Mouse (Mus musculus) C2C12 (cell line): ENCODE data around the gene Me1. TPM values are rescaled to one million over a fixed set of nuclear protein-coding genes. Genes with fewer than 3 reads are reported as not detected.

Experiments
- H3K27me3 ChIP-seq: one replicate; pipeline ENCODE4 v1.6.1; 2011; ENCODE audit not compliant: control insufficient read depth, insufficient read depth, insufficient read length
- H3K36me3 ChIP-seq: one replicate; pipeline ENCODE4 v1.6.1; 2011; ENCODE audit not compliant: control insufficient read depth, insufficient read depth
- H3K4me3 ChIP-seq: one replicate; pipeline ENCODE4 v1.5.1; 2011; ENCODE audit warnings: mild to moderate bottlenecking, control low read depth; ENCODE audit not compliant: poor library complexity, insufficient read depth, severe bottlenecking
- H3K79me2 ChIP-seq: one replicate; pipeline ENCODE4 v1.6.1; 2011; ENCODE audit not compliant: control insufficient read depth, insufficient read depth
- H3K79me3 ChIP-seq: one replicate; pipeline ENCODE4 v1.6.1; 2011; ENCODE audit warnings: low read depth, control low read depth
- H3ac ChIP-seq: one replicate; pipeline ENCODE3; 2011; ENCODE audit warnings: low read depth; ENCODE audit not compliant: control insufficient read depth, insufficient read length
- CEBPB ChIP-seq: IDR thresholded peaks from one replicate; pipeline ENCODE4 v1.6.1; 2011; ENCODE audit warnings: low read depth, mild to moderate bottlenecking, control low read depth, moderate library complexity
- CTCF ChIP-seq: IDR thresholded peaks from one replicate; pipeline ENCODE4 v1.5.1; 2011; ENCODE audit not compliant: control insufficient read depth, insufficient read depth, insufficient read length
- FOSL1 ChIP-seq: IDR thresholded peaks from one replicate; pipeline ENCODE4 v1.8.0; 2011; ENCODE audit warnings: mild to moderate bottlenecking, low read length; ENCODE audit not compliant: poor library complexity, insufficient read depth, severe bottlenecking
- MAX ChIP-seq: IDR thresholded peaks from one replicate; pipeline ENCODE4 v1.6.1; 2011; ENCODE audit warnings: mild to moderate bottlenecking, control low read depth
- MYOD1 ChIP-seq: IDR thresholded peaks from one replicate; pipeline ENCODE4 v1.6.1; 2011; ENCODE audit warnings: low read depth; ENCODE audit not compliant: control insufficient read depth, insufficient read length
- MYOG ChIP-seq: IDR thresholded peaks from one replicate; pipeline ENCODE4 v1.6.1; 2011; ENCODE audit not compliant: control insufficient read depth, insufficient read length; ENCODE audit errors: extremely low read depth
- USF1 ChIP-seq: IDR thresholded peaks from one replicate; pipeline ENCODE4 v1.6.1; 2011; ENCODE audit warnings: low read depth, mild to moderate bottlenecking, control low read depth, moderate library complexity
- polyA plus RNA-seq: library from polyadenylated mRNA; unstranded; fragments of >200 nt; fragmentation: generic; extraction: Trizol; gene quantifications from one replicate; pipeline ENCODE4 v1.2.1, GENCODE M21; 2012; ENCODE audit warnings: missing spikeins

The Me1 gene
- polyA plus RNA-seq, 1 experiment: 50.1 TPM

DNA sequence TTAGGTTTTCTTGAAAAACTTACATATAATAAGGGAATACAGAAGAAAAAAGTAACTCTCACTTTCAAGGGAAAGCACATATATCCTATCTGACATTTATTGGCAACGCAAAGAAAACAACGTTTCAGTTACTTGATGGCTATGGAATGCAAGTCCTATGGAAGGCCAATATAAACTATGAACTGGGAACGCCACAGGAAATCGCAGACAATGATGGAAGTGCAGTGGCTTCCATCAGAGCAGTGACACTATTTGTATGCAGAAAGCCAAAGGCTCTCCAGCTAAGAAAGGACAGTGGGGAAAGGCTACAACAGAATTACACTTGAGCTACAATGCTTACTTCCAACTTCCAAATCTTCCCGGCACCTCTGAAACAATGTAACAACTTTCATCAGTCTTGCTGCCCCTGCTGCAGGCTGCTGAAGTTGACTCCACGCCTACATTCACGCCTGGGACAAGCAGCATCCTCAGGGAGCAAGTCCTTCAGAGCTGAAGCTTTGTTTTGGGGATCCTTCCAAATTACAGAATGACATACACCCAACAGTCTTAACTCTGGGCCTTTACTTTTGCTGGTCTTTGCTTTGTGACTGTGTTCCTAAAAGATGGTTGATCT is 28.5 kb downstream of the Me1 start:
- Histone ChIP-seq H3K79me3 (peaks cover 17% of the 10 kb centered on the region), H3ac (no peak overlapping the region), H3K79me2 (peaks cover 44% of the 10 kb centered on the region), H3K36me3 (peaks cover 42% of the 10 kb centered on the region), H3K4me3 (no peak overlapping the region), H3K27me3 (no peaks in the 10 kb centered on the region)
- TF ChIP-seq USF1 (no peak), MYOG (no peak), MYOD1 (no peak), FOSL1 (no peak), CTCF (no peak), CEBPB (no peak), MAX (no peak)

DNA sequence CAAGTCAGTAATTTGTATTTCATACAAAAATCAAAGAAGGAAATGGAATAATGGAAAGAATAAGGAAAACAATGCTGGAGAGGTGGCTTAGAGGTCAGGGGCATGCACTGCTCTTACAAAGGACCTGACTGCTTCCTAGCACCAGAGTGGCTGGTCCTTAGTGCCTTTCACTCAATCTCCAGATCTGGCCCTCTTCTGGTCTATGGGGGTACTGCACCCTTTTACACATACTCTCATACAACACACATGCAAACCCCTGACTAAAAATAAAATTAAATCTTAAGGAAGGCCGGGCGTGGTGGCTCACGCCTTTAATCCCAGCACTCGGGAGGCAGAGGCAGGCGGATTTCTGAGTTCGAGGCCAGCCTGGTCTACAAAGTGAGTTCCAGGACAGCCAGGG is 34.1 kb downstream of the Me1 start:
- Histone ChIP-seq H3ac (no peak overlapping the region), H3K27me3 (no peaks in the 10 kb centered on the region), H3K79me3 (peaks cover 12% of the 10 kb centered on the region), H3K36me3 (peaks cover 17% of the 10 kb centered on the region), H3K79me2 (peaks cover 45% of the 10 kb centered on the region), H3K4me3 (no peak overlapping the region)
- TF ChIP-seq MYOD1: no peak
- TF ChIP-seq CTCF: no peak
- TF ChIP-seq USF1: no peak
- no peak for TF ChIP-seq MYOG
- TF ChIP-seq MAX: no peak
- TF ChIP-seq CEBPB: no peak
- no peak for TF ChIP-seq FOSL1

DNA sequence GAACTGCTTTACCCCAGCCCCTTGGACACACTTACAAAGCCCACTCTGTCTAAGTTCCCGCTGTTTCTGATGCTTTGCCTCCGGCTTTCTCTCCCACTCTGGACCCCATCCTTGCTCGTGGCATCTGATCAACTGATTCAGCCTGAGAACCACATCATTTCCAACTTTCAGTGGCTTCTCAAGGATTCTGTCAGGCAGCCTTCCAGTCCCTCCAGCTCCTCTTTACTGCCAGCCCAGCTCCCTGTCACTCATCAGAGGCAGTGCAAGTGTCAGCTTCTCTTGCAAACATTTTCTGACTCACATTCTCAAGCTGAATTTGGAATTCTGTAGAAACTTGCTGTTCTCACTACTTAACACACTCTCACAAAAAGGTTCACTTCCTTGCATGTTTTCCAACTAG is 34.5 kb downstream of the Me1 start:
- no peak overlapping the region for H3K4me3 ChIP-seq
- H3K36me3 ChIP-seq: peaks cover 17% of the 10 kb centered on the region
- TF ChIP-seq MYOD1: no peak
- no peak for TF ChIP-seq FOSL1
- TF ChIP-seq MYOG: no peak
- no peak for TF ChIP-seq USF1
- no peaks in the 10 kb centered on the region for H3K27me3 ChIP-seq
- H3K79me3 ChIP-seq: peaks cover 12% of the 10 kb centered on the region
- H3ac ChIP-seq: no peak overlapping the region
- peaks cover 45% of the 10 kb centered on the region for H3K79me2 ChIP-seq

- peaks cover 36% of the 10 kb centered on the region for H3K79me2 ChIP-seq
These were observed 35.4 kb downstream of the Me1 start for GRCm38 (mm10) chr9:86660327-86660726.

GRCm38 (mm10) chr9:86658347-86658746 is 37.4 kb downstream of the Me1 start:
- TF ChIP-seq CTCF: no peak
- TF ChIP-seq USF1: no peak
- TF ChIP-seq MAX: no peak
- no peak for TF ChIP-seq MYOG
- no peak for TF ChIP-seq FOSL1
- TF ChIP-seq MYOD1: no peak
- TF ChIP-seq CEBPB: no peak
- Histone ChIP-seq H3ac (no peak overlapping the region), H3K4me3 (no peak overlapping the region), H3K79me2 (peaks cover 21% of the 10 kb centered on the region), H3K79me3 (peaks cover 4% of the 10 kb centered on the region), H3K27me3 (no peaks in the 10 kb centered on the region), H3K36me3 (peaks cover 19% of the 10 kb centered on the region)

More at GRCm38 (mm10) chr9:86660327-86660726, 35.4 kb downstream of the Me1 start:
- Histone ChIP-seq H3K27me3 (no peaks in the 10 kb centered on the region), H3K4me3 (no peak overlapping the region), H3K79me3 (peaks cover 12% of the 10 kb centered on the region), H3K36me3 (peaks cover 20% of the 10 kb centered on the region), H3ac (no peak overlapping the region)
- TF ChIP-seq MAX (no peak), CTCF (no peak), MYOD1 (no peak), USF1 (no peak), MYOG (no peak), FOSL1 (no peak), CEBPB (no peak)

DNA sequence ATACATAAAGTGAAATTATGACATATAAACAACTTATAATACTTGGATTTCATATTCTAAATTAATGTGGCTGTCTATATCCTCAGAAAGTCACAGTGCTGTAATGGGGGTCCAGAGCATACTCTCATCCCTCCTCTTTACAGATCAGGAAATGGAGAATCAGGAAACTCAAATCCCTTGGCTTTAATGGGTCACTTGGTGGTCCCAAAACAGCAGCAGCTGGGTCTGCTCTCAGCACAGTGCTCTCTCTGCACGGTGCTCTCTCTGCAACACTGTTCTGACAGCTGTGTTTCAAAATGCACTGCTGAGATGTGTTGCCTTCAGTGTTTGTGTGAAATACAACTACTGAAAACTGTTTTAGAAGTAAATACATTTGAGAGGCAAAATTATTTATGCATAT is 43.6 kb downstream of the Me1 start:
- H3K79me2 ChIP-seq: no peaks in the 10 kb centered on the region
- TF ChIP-seq USF1: no peak
- no peak for TF ChIP-seq CEBPB
- no peak for TF ChIP-seq MYOG
- TF ChIP-seq MYOD1: no peak
- no peak for TF ChIP-seq FOSL1
- no peak for TF ChIP-seq CTCF

More for the DNA sequence above, 43.6 kb downstream of the Me1 start:
- Histone ChIP-seq H3K79me3 (no peaks in the 10 kb centered on the region), H3ac (no peak overlapping the region), H3K4me3 (no peak overlapping the region), H3K27me3 (no peaks in the 10 kb centered on the region), H3K36me3 (peaks cover 32% of the 10 kb centered on the region)
